Mouse (Mus musculus) liver, adult 2 months (tissue): ENCODE results near the gene Cd6.

ENCODE experiments used
- CTCF ChIP-seq: fragments of 200-500 bp; IDR thresholded peaks from 2 replicates; pipeline ENCODE4 v1.5.1; 2011; ENCODE audit warnings: low read depth, low read length, control low read depth
- POLR2A ChIP-seq: fragments of 200-500 bp; IDR thresholded peaks from 2 replicates; pipeline ENCODE4 v1.6.1; 2011; ENCODE audit warnings: low read length, control low read depth; ENCODE audit not compliant: insufficient read depth; ENCODE audit errors: extremely low read depth

DNA sequence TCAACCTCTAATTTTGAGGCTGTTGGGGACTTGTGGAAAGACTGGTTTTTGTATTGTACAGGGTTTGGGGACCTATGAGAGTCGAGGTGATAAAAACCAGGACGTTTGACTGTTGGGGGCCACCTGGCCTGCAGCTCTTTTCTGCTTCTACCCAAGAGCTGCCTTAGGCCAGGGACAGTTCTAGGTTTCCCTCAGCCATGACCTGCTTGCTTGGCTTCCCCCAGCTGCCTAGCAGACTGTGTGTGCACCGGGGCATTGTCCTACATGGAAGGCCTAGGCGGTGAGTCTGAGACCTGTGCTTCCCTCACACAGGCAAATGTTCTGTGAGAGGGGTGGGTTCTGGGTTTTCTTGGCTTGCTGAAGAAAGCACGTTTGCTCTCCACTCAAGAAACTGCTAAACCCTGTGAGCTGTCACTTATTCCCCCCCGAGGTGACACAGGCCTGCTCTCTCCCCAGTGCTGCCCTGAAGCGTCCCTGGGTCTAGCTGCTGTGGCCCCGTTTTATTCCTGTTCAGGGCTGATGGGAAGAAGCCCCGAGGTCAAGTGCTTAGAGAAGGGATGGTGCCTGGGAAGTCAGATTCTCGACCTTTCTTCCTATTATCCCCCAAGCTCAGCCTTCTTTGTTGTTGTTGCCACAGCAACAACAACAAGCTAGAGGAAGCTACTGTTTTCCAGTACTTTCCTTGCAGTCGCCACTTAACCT, 81.3 kb downstream of the Cd6 start:
- TF ChIP-seq CTCF (no peak), POLR2A (no peak)
